33 mouse cellular contexts compared by ENCODE assay signal in the genomic region with DNA sequence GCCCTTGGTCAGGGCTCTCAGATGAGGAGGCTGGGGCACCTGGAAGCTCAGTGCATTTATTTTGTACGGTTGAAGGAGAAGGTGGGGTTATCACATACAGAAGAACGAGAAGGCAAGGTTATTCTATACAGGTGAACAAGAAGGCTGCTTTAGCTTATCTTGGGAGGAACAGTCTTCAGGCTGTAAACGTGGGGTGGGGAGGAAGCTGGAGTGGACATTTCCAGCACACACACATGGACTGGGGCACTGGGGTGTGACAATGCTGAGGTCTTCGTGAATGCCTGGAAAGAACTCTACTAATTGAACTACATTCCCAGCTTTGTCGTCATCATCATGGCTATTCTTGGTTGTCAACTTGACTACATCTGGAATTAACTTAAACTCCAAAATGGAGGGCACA.
"Had no signal": no experiment of that assay in that cellular context is flagged by ENCODE, and none has a peak within 500 bp of the region (broad histone marks: within the 10 kb centered on the region; RNA-seq: fewer than 3 reads in every experiment).

No protein-coding gene starts in this region.

- H3K4me2 ChIP-seq: heart, embryonic 11.5 days; heart, embryonic 12.5 days; heart, embryonic 13.5 days; heart, embryonic 15.5 days; hindbrain, embryonic 12.5 days; hindbrain, embryonic 13.5 days; hindbrain, embryonic 14.5 days; hindbrain, embryonic 15.5 days had no signal

- H3K4me3 ChIP-seq: heart, adult 2 months; heart, embryonic 10.5 days; heart, embryonic 12.5 days; heart, embryonic 13.5 days; heart, embryonic 15.5 days; hindbrain, embryonic 10.5 days; hindbrain, embryonic 12.5 days; hindbrain, embryonic 13.5 days; hindbrain, embryonic 15.5 days; layer of hippocampus, adult 2 months; left cerebral cortex, adult 2 months had no signal

- H3K4me1 ChIP-seq: heart, embryonic 15.5 days; hindbrain, embryonic 12.5 days; hindbrain, embryonic 13.5 days; hindbrain, embryonic 15.5 days had no signal

- H3K9me3 ChIP-seq: heart, embryonic 10.5 days; heart, embryonic 12.5 days; heart, embryonic 13.5 days; heart, embryonic 15.5 days; hindbrain, embryonic 10.5 days; hindbrain, embryonic 12.5 days; hindbrain, embryonic 15.5 days had no signal

- H3K27ac ChIP-seq: heart, adult 2 months; heart, embryonic 10.5 days; heart, embryonic 13.5 days; heart, embryonic 15.5 days; hindbrain, embryonic 10.5 days; hindbrain, embryonic 12.5 days; hindbrain, embryonic 13.5 days; hindbrain, embryonic 14.5 days; hindbrain, embryonic 15.5 days; hindbrain, postnatal 0 days; kidney, postnatal 0 days; layer of hippocampus, adult 2 months; left cerebral cortex, adult 2 months had no signal

- ATAC-seq: hindbrain, embryonic 16.5 days; hindbrain, postnatal 0 days; inflammation-experienced regulatory T-cells, adult 6 months had no signal

- H3K27me3 ChIP-seq: heart, embryonic 15.5 days; hindbrain, embryonic 15.5 days had no signal

- H3K36me3 ChIP-seq: heart, embryonic 10.5 days; heart, embryonic 12.5 days; heart, embryonic 13.5 days; heart, embryonic 15.5 days; hindbrain, embryonic 10.5 days; hindbrain, embryonic 12.5 days; hindbrain, embryonic 13.5 days; hindbrain, embryonic 15.5 days had no signal

- DNase-seq: heart, adult 2 months; heart, postnatal 10 days; heart, postnatal 14 days; heart, postnatal 36 days; heart, postnatal 4 days; kidney, adult 11 months; kidney, adult 18-20 months; kidney, adult 2 months; kidney, adult 8-10 months; kidney, adult 9 months; kidney, postnatal 10 days; kidney, postnatal 14 days; kidney, postnatal 25 days; kidney, postnatal 36 days; kidney, postnatal 4 days; layer of hippocampus, adult 9-11 months; layer of hippocampus, postnatal 36 days had no signal

- H3K9ac ChIP-seq: heart, embryonic 12.5 days; heart, embryonic 13.5 days; heart, embryonic 15.5 days; hindbrain, embryonic 12.5 days; hindbrain, embryonic 13.5 days; hindbrain, embryonic 14.5 days; hindbrain, embryonic 15.5 days had no signal
